Mouse (Mus musculus): Measurements from ENCODE around the gene Shld1. TPM values are rescaled to one million over a fixed set of nuclear protein-coding genes. Genes with fewer than 3 reads are reported as not detected.
A peak's percentile ranks its signal among the peaks of the same experiment; 100 is the strongest.

Shld1 gene
- polyA plus RNA-seq, 1 experiment from 2014 or later, result 17.7 TPM

DNA sequence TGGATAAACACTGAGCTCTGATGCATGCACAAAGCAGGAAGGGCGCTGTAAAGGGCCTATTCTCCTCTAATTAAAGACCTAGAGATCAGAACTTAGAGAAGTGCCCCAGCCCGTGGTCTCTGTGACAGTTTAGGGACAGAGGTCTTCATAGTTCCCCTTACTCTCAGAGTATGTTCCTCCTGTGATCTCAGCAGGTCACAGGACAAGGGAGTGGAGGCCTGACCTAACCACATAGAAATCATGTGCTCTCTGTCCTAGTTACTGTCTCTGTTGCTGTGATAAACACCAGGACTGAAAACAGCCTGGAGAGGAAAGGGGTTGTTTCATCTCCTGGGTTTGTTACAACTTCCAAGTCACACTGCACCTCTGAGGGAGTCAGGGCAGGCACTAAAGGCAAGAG is 23.8 kb downstream of the Shld1 start:
- DNase-seq (ENCODE audit: low spot score) (no peak), ATAC-seq (replicated peaks; ENCODE audit: low FRiP score, low read depth) (no peak)
- Histone ChIP-seq H3K4me1 (replicated peaks; ENCODE audit: insufficient read depth, low read length) (no peaks in the 10 kb centered on the region), H3K27ac (no peak overlapping the region), H3K9me3 (replicated peaks; ENCODE audit: low read length) (no peaks in the 10 kb centered on the region), H3K36me3 (ENCODE audit: insufficient read depth, low read length) (no peaks in the 10 kb centered on the region), H3K4me3 (replicated peaks; ENCODE audit: low read depth, low read length) (no peak overlapping the region), H3K27me3 (ENCODE audit: insufficient read depth, low read length) (no peaks in the 10 kb centered on the region), H3K4me2 (ENCODE audit: low read length) (no peak overlapping the region), H3K9ac (ENCODE audit: low read depth, low read length) (no peak overlapping the region)
- no peak for TF ChIP-seq CTCF (IDR thresholded peaks at IDR 0.05; ENCODE audit: low read depth)
- WGBS, result 55% methylated on average over 2 of the region's 2 CpGs

DNA sequence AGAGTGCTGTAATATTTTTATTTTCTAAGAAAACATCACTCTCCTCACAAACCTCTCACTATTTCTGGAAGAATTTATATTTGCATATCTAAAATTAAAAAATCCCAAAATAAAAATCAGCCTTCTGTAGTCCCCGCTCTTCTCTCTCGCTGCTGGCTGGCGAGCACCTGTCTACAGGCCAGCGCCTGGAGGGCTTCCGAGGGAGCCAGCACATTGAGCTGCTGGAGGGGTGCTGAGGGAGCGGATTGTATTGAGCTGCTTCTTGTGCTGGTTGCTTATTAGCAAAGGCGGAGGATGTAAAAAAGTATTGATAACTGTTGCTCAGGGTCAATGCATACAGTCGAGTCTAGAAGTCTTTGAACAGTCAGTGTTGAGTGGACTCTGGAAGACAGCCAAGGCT is 25.3 kb downstream of the Shld1 start:
- Histone ChIP-seq H3K27me3 (ENCODE audit: insufficient read depth, low read length) (no peaks in the 10 kb centered on the region), H3K27ac (no peak overlapping the region), H3K4me1 (replicated peaks; ENCODE audit: insufficient read depth, low read length) (no peaks in the 10 kb centered on the region), H3K9ac (ENCODE audit: low read depth, low read length) (no peak overlapping the region), H3K4me2 (ENCODE audit: low read length) (no peak overlapping the region), H3K4me3 (replicated peaks; ENCODE audit: low read depth, low read length) (no peak overlapping the region), H3K36me3 (ENCODE audit: insufficient read depth, low read length) (no peaks in the 10 kb centered on the region), H3K9me3 (replicated peaks; ENCODE audit: low read length) (no peaks in the 10 kb centered on the region)
- DNase-seq (ENCODE audit: low spot score) (no peak), ATAC-seq (replicated peaks; ENCODE audit: low FRiP score, low read depth) (no peak)
- TF ChIP-seq CTCF (IDR thresholded peaks at IDR 0.05; ENCODE audit: low read depth), result no peak
- WGBS, result 77% methylated on average over 8 of the region's 8 CpGs

DNA sequence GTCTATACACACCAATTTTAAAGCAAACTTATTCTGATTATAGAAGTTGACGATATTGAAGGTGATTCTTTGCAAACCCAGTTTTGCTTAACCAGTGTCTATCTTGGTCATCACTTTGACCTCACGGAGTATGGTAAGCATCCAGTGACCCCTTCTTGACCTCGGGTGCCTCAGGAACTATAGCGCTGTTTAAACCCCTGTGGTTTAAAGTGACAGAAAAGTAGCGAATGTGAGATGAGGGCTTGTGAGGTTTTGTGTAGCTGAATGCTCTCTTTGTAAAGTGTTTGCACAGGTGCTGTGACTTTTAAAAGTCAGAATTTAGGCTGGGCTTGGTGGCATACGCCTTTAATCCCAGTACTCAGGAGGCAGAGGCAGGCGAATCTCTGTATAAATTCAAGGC is 27.8 kb downstream of the Shld1 start:
- H3K4me1 ChIP-seq (replicated peaks; ENCODE audit: insufficient read depth, low read length), result no peaks in the 10 kb centered on the region
- no peak for ATAC-seq (replicated peaks; ENCODE audit: low FRiP score, low read depth)

GRCm38 (mm10) chr2:132714946-132715345 is 28.2 kb downstream of the Shld1 start:
- no peak overlapping the region for H3K4me2 ChIP-seq (ENCODE audit: low read length)
- H3K9ac ChIP-seq (ENCODE audit: low read depth, low read length), result no peak overlapping the region
- no peak for DNase-seq (ENCODE audit: low spot score)
- no peak overlapping the region for H3K27ac ChIP-seq
- H3K27me3 ChIP-seq (ENCODE audit: insufficient read depth, low read length), result no peaks in the 10 kb centered on the region
- no peaks in the 10 kb centered on the region for H3K9me3 ChIP-seq (replicated peaks; ENCODE audit: low read length)
- no peak for TF ChIP-seq CTCF (IDR thresholded peaks at IDR 0.05; ENCODE audit: low read depth)
- 86% methylated on average over 3 of the region's 3 CpGs for WGBS
- ATAC-seq (replicated peaks; ENCODE audit: low FRiP score, low read depth), result no peak
- no peaks in the 10 kb centered on the region for H3K36me3 ChIP-seq (ENCODE audit: insufficient read depth, low read length)
- H3K4me3 ChIP-seq (replicated peaks; ENCODE audit: low read depth, low read length), result no peak overlapping the region
- H3K4me1 ChIP-seq (replicated peaks; ENCODE audit: insufficient read depth, low read length), result no peaks in the 10 kb centered on the region

More for the DNA sequence above, 27.8 kb downstream of the Shld1 start:
- Histone ChIP-seq H3K4me3 (replicated peaks; ENCODE audit: low read depth, low read length) (no peak overlapping the region), H3K4me2 (ENCODE audit: low read length) (no peak overlapping the region), H3K27me3 (ENCODE audit: insufficient read depth, low read length) (no peaks in the 10 kb centered on the region), H3K27ac (no peak overlapping the region), H3K9me3 (replicated peaks; ENCODE audit: low read length) (no peaks in the 10 kb centered on the region), H3K9ac (ENCODE audit: low read depth, low read length) (no peak overlapping the region), H3K36me3 (ENCODE audit: insufficient read depth, low read length) (no peaks in the 10 kb centered on the region)
- DNase-seq (ENCODE audit: low spot score), result no peak
- WGBS, result 90% methylated on average over 7 of the region's 7 CpGs
- no peak for TF ChIP-seq CTCF (IDR thresholded peaks at IDR 0.05; ENCODE audit: low read depth)

GRCm38 (mm10) chr2:132715421-132716070 is 28.8 kb downstream of the Shld1 start:
- no peak for ATAC-seq (replicated peaks; ENCODE audit: low FRiP score, low read depth)
- DNase-seq (ENCODE audit: low spot score), result no peak
- Histone ChIP-seq H3K27ac (no peak overlapping the region), H3K9ac (ENCODE audit: low read depth, low read length) (no peak overlapping the region), H3K4me1 (replicated peaks; ENCODE audit: insufficient read depth, low read length) (no peaks in the 10 kb centered on the region), H3K9me3 (replicated peaks; ENCODE audit: low read length) (no peaks in the 10 kb centered on the region), H3K4me2 (ENCODE audit: low read length) (no peak overlapping the region), H3K4me3 (replicated peaks; ENCODE audit: low read depth, low read length) (no peak overlapping the region), H3K36me3 (ENCODE audit: insufficient read depth, low read length) (no peaks in the 10 kb centered on the region), H3K27me3 (ENCODE audit: insufficient read depth, low read length) (no peaks in the 10 kb centered on the region)
- TF ChIP-seq CTCF (IDR thresholded peaks at IDR 0.05; ENCODE audit: low read depth), result no peak
- WGBS, result 65% methylated on average over 12 of the region's 12 CpGs

GRCm38 (mm10) chr2:132716154-132716553 is 29.4 kb downstream of the Shld1 start:
- ATAC-seq (replicated peaks; ENCODE audit: low FRiP score, low read depth) (peak; percentile 59; the same call in 1 of the 2 replicates), DNase-seq (ENCODE audit: low spot score) (peak; percentile 24)
- Histone ChIP-seq H3K27ac (no peak overlapping the region), H3K4me2 (ENCODE audit: low read length) (no peak overlapping the region), H3K9ac (ENCODE audit: low read depth, low read length) (no peak overlapping the region), H3K27me3 (ENCODE audit: insufficient read depth, low read length) (no peaks in the 10 kb centered on the region), H3K9me3 (replicated peaks; ENCODE audit: low read length) (no peaks in the 10 kb centered on the region), H3K36me3 (ENCODE audit: insufficient read depth, low read length) (no peaks in the 10 kb centered on the region), H3K4me1 (replicated peaks; ENCODE audit: insufficient read depth, low read length) (no peaks in the 10 kb centered on the region), H3K4me3 (replicated peaks; ENCODE audit: low read depth, low read length) (no peak overlapping the region)
- peak; percentile 72 for TF ChIP-seq CTCF (IDR thresholded peaks at IDR 0.05; ENCODE audit: low read depth)
- WGBS, result 40% methylated on average over 5 of the region's 5 CpGs
